Mouse (Mus musculus): ENCODE results near the gene Nhej1. TPM values are rescaled to one million over a fixed set of nuclear protein-coding genes. Genes with fewer than 3 reads are reported as not detected.

Nhej1 gene
- polyA plus RNA-seq, 1 experiment = 5.5 TPM

GRCm38 (mm10) chr1:74951556-74952210 is 173.3 kb downstream of the Nhej1 start, which contains the start of gene Ihh:
Gene Ihh, minus strand, starts transcription at chr1:74951672.
- TF ChIP-seq CTCF (IDR thresholded peaks at IDR 0.05; ENCODE audit: borderline replicate concordance, control insufficient read depth, extremely low read depth, insufficient read depth, low read length, poor library complexity) (no peak), POLR2A (IDR thresholded peaks at IDR 0.05; ENCODE audit: control insufficient read depth, extremely low read depth, insufficient read depth, low read length, poor library complexity) (no peak)
- H3K27ac ChIP-seq (ENCODE audit: control insufficient read depth, insufficient read depth, low read length) = no peak within 1 kb of the TSS
- WGBS = 7% methylated on average over 55 of the region's 55 CpGs

GRCm38 (mm10) chr1:74950576-74951490 is 174.2 kb downstream of the Nhej1 start:
- TF ChIP-seq POLR2A (IDR thresholded peaks at IDR 0.05; ENCODE audit: control insufficient read depth, extremely low read depth, insufficient read depth, low read length, poor library complexity) (no peak), CTCF (IDR thresholded peaks at IDR 0.05; ENCODE audit: borderline replicate concordance, control insufficient read depth, extremely low read depth, insufficient read depth, low read length, poor library complexity) (no peak)
- Histone ChIP-seq H3K4me1 (replicated peaks; ENCODE audit: control insufficient read depth, insufficient read depth, low read length) (no peaks in the 10 kb centered on the region), H3K27me3 (ENCODE audit: control insufficient read depth, insufficient read depth, low read length) (peaks cover 8% of the 10 kb centered on the region; the same call in 1 of the 2 replicates), H3K27ac (ENCODE audit: control insufficient read depth, insufficient read depth, low read length) (no peak overlapping the region), H3K36me3 (ENCODE audit: control insufficient read depth, insufficient read depth, low read length) (no peaks in the 10 kb centered on the region), H3K4me3 (ENCODE audit: control insufficient read depth, insufficient read depth, low read length) (no peak overlapping the region)
- WGBS = 4% methylated on average over 84 of the region's 84 CpGs
- DNase-seq = no peak

More at GRCm38 (mm10) chr1:74951556-74952210, 173.3 kb downstream of the Nhej1 start, which contains the start of gene Ihh:
- H3K27me3 ChIP-seq (ENCODE audit: control insufficient read depth, insufficient read depth, low read length) = peaks cover 8% of the 10 kb centered on the region; the same call in 1 of the 2 replicates
- H3K36me3 ChIP-seq (ENCODE audit: control insufficient read depth, insufficient read depth, low read length) = no peaks in the 10 kb centered on the region
- H3K4me1 ChIP-seq (replicated peaks; ENCODE audit: control insufficient read depth, insufficient read depth, low read length) = no peaks in the 10 kb centered on the region
- H3K4me3 ChIP-seq (ENCODE audit: control insufficient read depth, insufficient read depth, low read length) = no peak within 1 kb of the TSS
- no peak for DNase-seq

GRCm38 (mm10) chr1:74950066-74950465 is 174.9 kb downstream of the Nhej1 start:
- WGBS = 3% methylated on average over 16 of the region's 16 CpGs
- Histone ChIP-seq H3K36me3 (ENCODE audit: control insufficient read depth, insufficient read depth, low read length) (no peaks in the 10 kb centered on the region), H3K4me3 (ENCODE audit: control insufficient read depth, insufficient read depth, low read length) (no peak overlapping the region), H3K27me3 (ENCODE audit: control insufficient read depth, insufficient read depth, low read length) (peaks cover 8% of the 10 kb centered on the region; the same call in 1 of the 2 replicates), H3K27ac (ENCODE audit: control insufficient read depth, insufficient read depth, low read length) (no peak overlapping the region), H3K4me1 (replicated peaks; ENCODE audit: control insufficient read depth, insufficient read depth, low read length) (no peaks in the 10 kb centered on the region)
- no peak for DNase-seq
- no peak for TF ChIP-seq POLR2A (IDR thresholded peaks at IDR 0.05; ENCODE audit: control insufficient read depth, extremely low read depth, insufficient read depth, low read length, poor library complexity)
- no peak for TF ChIP-seq CTCF (IDR thresholded peaks at IDR 0.05; ENCODE audit: borderline replicate concordance, control insufficient read depth, extremely low read depth, insufficient read depth, low read length, poor library complexity)

GRCm38 (mm10) chr1:74949666-74950050 is 175.3 kb downstream of the Nhej1 start:
- WGBS = 10% methylated on average over 24 of the region's 24 CpGs
- DNase-seq = no peak
- TF ChIP-seq CTCF (IDR thresholded peaks at IDR 0.05; ENCODE audit: borderline replicate concordance, control insufficient read depth, extremely low read depth, insufficient read depth, low read length, poor library complexity) (no peak), POLR2A (IDR thresholded peaks at IDR 0.05; ENCODE audit: control insufficient read depth, extremely low read depth, insufficient read depth, low read length, poor library complexity) (no peak)
- no peak overlapping the region for H3K27ac ChIP-seq (ENCODE audit: control insufficient read depth, insufficient read depth, low read length)
- no peak overlapping the region for H3K4me3 ChIP-seq (ENCODE audit: control insufficient read depth, insufficient read depth, low read length)
- H3K36me3 ChIP-seq (ENCODE audit: control insufficient read depth, insufficient read depth, low read length) = no peaks in the 10 kb centered on the region
- H3K27me3 ChIP-seq (ENCODE audit: control insufficient read depth, insufficient read depth, low read length) = peaks cover 8% of the 10 kb centered on the region; the same call in 1 of the 2 replicates
- H3K4me1 ChIP-seq (replicated peaks; ENCODE audit: control insufficient read depth, insufficient read depth, low read length) = no peaks in the 10 kb centered on the region

- DNase-seq = peak; percentile 55
- Histone ChIP-seq H3K27me3 (ENCODE audit: control insufficient read depth, insufficient read depth, low read length) (peaks cover 8% of the 10 kb centered on the region; the same call in 1 of the 2 replicates), H3K36me3 (ENCODE audit: control insufficient read depth, insufficient read depth, low read length) (no peaks in the 10 kb centered on the region), H3K27ac (ENCODE audit: control insufficient read depth, insufficient read depth, low read length) (no peak overlapping the region), H3K4me1 (replicated peaks; ENCODE audit: control insufficient read depth, insufficient read depth, low read length) (no peaks in the 10 kb centered on the region), H3K4me3 (ENCODE audit: control insufficient read depth, insufficient read depth, low read length) (no peak overlapping the region)
- TF ChIP-seq POLR2A (IDR thresholded peaks at IDR 0.05; ENCODE audit: control insufficient read depth, extremely low read depth, insufficient read depth, low read length, poor library complexity) (no peak), CTCF (IDR thresholded peaks at IDR 0.05; ENCODE audit: borderline replicate concordance, control insufficient read depth, extremely low read depth, insufficient read depth, low read length, poor library complexity) (peak; percentile 63; the same call in 1 of the 2 replicates)
- 7% methylated on average over 20 of the region's 20 CpGs for WGBS
These were observed 176.0 kb downstream of the Nhej1 start for GRCm38 (mm10) chr1:74948784-74949665.
